ENCODE assay signal across 12 mouse cellular contexts in genomic region chr11:77964415-77965095, GRCm38 (mm10). TPM values are rescaled to one million over a fixed set of nuclear protein-coding genes. Genes with fewer than 3 reads are reported as not detected.
DNase-seq lines count a peak whose midpoint lies in the region; ATAC-seq and TF ChIP-seq lines count a peak whose summit lies in the region.
"Had no signal": no experiment of that assay in that cellular context is flagged by ENCODE, and none has a peak within 500 bp of the region (broad histone marks: within the 10 kb centered on the region; RNA-seq: fewer than 3 reads in every experiment).

No protein-coding gene starts in this region.

- no peak for DNase-seq in liver
- DNase-seq in embryonic facial prominence, embryonic 14.5 days (ENCODE audit: low spot score): no peak
- peak; percentile 34 for DNase-seq in hindbrain, postnatal 0 days (ENCODE audit: low spot score)
- no peak for DNase-seq in c-Kit-positive CD71-positive TER-119-positive erythroid progenitor cells, embryonic 14.5 days (ENCODE audit: low spot score)
- no peak for DNase-seq in frontal cortex, postnatal 14 days (ENCODE audit: low spot score in 2 of 2)
- DNase-seq in gastrocnemius, adult 8-10 months (ENCODE audit: low spot score in 2 of 2): no peak
- DNase-seq: thymus, postnatal 36 days had no signal

- H3K36me3 ChIP-seq in liver, embryonic 12.5 days: no peaks in the 10 kb centered on the region
- no peaks in the 10 kb centered on the region for H3K36me3 ChIP-seq in embryonic facial prominence, embryonic 14.5 days (ENCODE audit: control insufficient read depth, insufficient read depth, low read length)
- H3K36me3 ChIP-seq in hindbrain, postnatal 0 days (ENCODE audit: insufficient read depth, low read length): no peaks in the 10 kb centered on the region
- H3K36me3 ChIP-seq in neural tube, embryonic 14.5 days (ENCODE audit: control insufficient read depth, insufficient read depth, low read length): no peaks in the 10 kb centered on the region
- H3K36me3 ChIP-seq: heart, embryonic 10.5 days; kidney, embryonic 15.5 days; limb, embryonic 15.5 days had no signal

- ATAC-seq in liver, embryonic 12.5 days: no peak
- ATAC-seq in embryonic facial prominence, embryonic 14.5 days (ENCODE audit: low read depth): no peak
- ATAC-seq in hindbrain, postnatal 0 days: no peak
- ATAC-seq in neural tube, embryonic 14.5 days (ENCODE audit: low read depth): peak; percentile 1; the same call in 1 of the 2 replicates

- H3K4me2 ChIP-seq in liver, embryonic 12.5 days: no peak overlapping the region
- no peak overlapping the region for H3K4me2 ChIP-seq in embryonic facial prominence, embryonic 14.5 days (ENCODE audit: low read depth, low read length)
- H3K4me2 ChIP-seq in hindbrain, postnatal 0 days (ENCODE audit: low read depth, low read length): no peak overlapping the region
- H3K4me2 ChIP-seq in neural tube, embryonic 14.5 days (ENCODE audit: low read depth, low read length): no peak overlapping the region
- H3K4me2 ChIP-seq: kidney, embryonic 15.5 days; limb, embryonic 15.5 days had no signal

- 22% methylated on average over 19 of the region's 19 CpGs for WGBS in liver, embryonic 12.5 days (ENCODE audit: insufficient replicate concordance)
- WGBS in embryonic facial prominence, embryonic 14.5 days: 13% methylated on average over 19 of the region's 19 CpGs
- 10% methylated on average over 19 of the region's 19 CpGs for WGBS in hindbrain, postnatal 0 days
- WGBS in neural tube, embryonic 14.5 days: 6% methylated on average over 19 of the region's 19 CpGs

- no peak overlapping the region for H3K27ac ChIP-seq in liver, embryonic 12.5 days
- H3K27ac ChIP-seq in embryonic facial prominence, embryonic 14.5 days (replicated peaks; ENCODE audit: low read depth, low read length): no peak overlapping the region
- peak overlapping the region; percentile 72 for H3K27ac ChIP-seq in hindbrain, postnatal 0 days
- peak overlapping the region; percentile 81 for H3K27ac ChIP-seq in neural tube, embryonic 14.5 days (ENCODE audit: low read depth, low read length)
- H3K27ac ChIP-seq: heart, embryonic 10.5 days; kidney, embryonic 15.5 days; limb, embryonic 15.5 days had no signal

- 0 out of 2 replicates have a peak overlapping the region, but pooled peaks have one; percentile 15 for H3K9ac ChIP-seq in liver, embryonic 12.5 days
- H3K9ac ChIP-seq in embryonic facial prominence, embryonic 14.5 days (ENCODE audit: low read depth, low read length): 0 out of 2 replicates have a peak overlapping the region, but pooled peaks have one; percentile 14
- H3K9ac ChIP-seq in hindbrain, postnatal 0 days (replicated peaks; ENCODE audit: low read length): no peak overlapping the region; the same call in 1 of the 2 replicates
- peak overlapping the region; percentile 32; the same call in 1 of the 2 replicates for H3K9ac ChIP-seq in neural tube, embryonic 14.5 days (replicated peaks; ENCODE audit: low read depth, low read length)
- H3K9ac ChIP-seq: limb, embryonic 15.5 days had no signal

- peaks cover 69% of the 10 kb centered on the region for H3K27me3 ChIP-seq in liver, embryonic 12.5 days (replicated peaks)
- no peaks in the 10 kb centered on the region for H3K27me3 ChIP-seq in embryonic facial prominence, embryonic 14.5 days (replicated peaks; ENCODE audit: control insufficient read depth, insufficient read depth, low read length)
- no peaks in the 10 kb centered on the region for H3K27me3 ChIP-seq in hindbrain, postnatal 0 days (ENCODE audit: insufficient read depth, low read length)
- peaks cover 4% of the 10 kb centered on the region; the same call in 1 of the 2 replicates for H3K27me3 ChIP-seq in neural tube, embryonic 14.5 days (ENCODE audit: control insufficient read depth, insufficient read depth, low read length)

- no peaks in the 10 kb centered on the region for H3K9me3 ChIP-seq in liver, embryonic 12.5 days (replicated peaks)
- H3K9me3 ChIP-seq in embryonic facial prominence, embryonic 14.5 days (ENCODE audit: control insufficient read depth, low read length): no peaks in the 10 kb centered on the region
- no peaks in the 10 kb centered on the region for H3K9me3 ChIP-seq in hindbrain, postnatal 0 days (ENCODE audit: low read length)
- no peaks in the 10 kb centered on the region for H3K9me3 ChIP-seq in neural tube, embryonic 14.5 days (ENCODE audit: control insufficient read depth, low read length)
- H3K9me3 ChIP-seq: heart, embryonic 10.5 days; kidney, embryonic 15.5 days; limb, embryonic 15.5 days had no signal

- no peak for TF ChIP-seq CTCF in hindbrain, postnatal 0 days (IDR thresholded peaks at IDR 0.05; ENCODE audit: low read depth)

- H3K4me1 ChIP-seq in liver, embryonic 12.5 days: 0 out of 2 replicates have a peak, but pooled peaks cover 4% of the 10 kb centered on the region
- peaks cover 5% of the 10 kb centered on the region; the same call in 1 of the 2 replicates for H3K4me1 ChIP-seq in embryonic facial prominence, embryonic 14.5 days (ENCODE audit: control insufficient read depth, insufficient read depth, low read length)
- peaks cover 27% of the 10 kb centered on the region for H3K4me1 ChIP-seq in hindbrain, postnatal 0 days (ENCODE audit: insufficient read depth, low read length)
- peaks cover 18% of the 10 kb centered on the region for H3K4me1 ChIP-seq in neural tube, embryonic 14.5 days (ENCODE audit: control insufficient read depth, insufficient read depth, low read length)

- H3K4me3 ChIP-seq in liver, embryonic 12.5 days: no peak overlapping the region
- H3K4me3 ChIP-seq in embryonic facial prominence, embryonic 14.5 days (ENCODE audit: low read depth, low read length): no peak overlapping the region
- H3K4me3 ChIP-seq in hindbrain, postnatal 0 days (ENCODE audit: low read length): no peak overlapping the region
- no peak overlapping the region for H3K4me3 ChIP-seq in neural tube, embryonic 14.5 days (ENCODE audit: low read depth, low read length)
- H3K4me3 ChIP-seq: heart, embryonic 10.5 days; kidney, embryonic 15.5 days; limb, embryonic 15.5 days had no signal

RNA-seq across cellular contexts. Expression of gene Phf12, which starts 18.0 kb away (rescaled TPM):
- polyA plus RNA-seq in liver, embryonic 12.5 days (2016; fragmentation: Nextera tagmentation; extraction: Ambion mirVana): 13.6 and 13.8 TPM in 2 replicates
- 15.0 and 17.0 TPM in 2 replicates for polyA plus RNA-seq in embryonic facial prominence, embryonic 14.5 days (2014; fragmentation: Nextera tagmentation; extraction: Ambion mirVana)
- 31.9 and 34.9 TPM in 2 replicates for total RNA-seq in hindbrain, postnatal 0 days (2014; rRNA removed)
- 8.3 and 8.7 TPM in 2 replicates for polyA plus RNA-seq in hindbrain, postnatal 0 days (2015; fragmentation: Nextera tagmentation; extraction: Ambion mirVana)
- polyA plus RNA-seq in neural tube, embryonic 14.5 days (2014; fragmentation: Nextera tagmentation; extraction: Ambion mirVana): 16.3 and 19.0 TPM in 2 replicates
- 10 to 100 TPM; 13.1 to 15.1 (median 13.8) TPM for total RNA-seq in gastrocnemius, adult 8-10 months (2022)

RNA-seq across cellular contexts. Expression of gene Sez6, which starts 34.0 kb away (rescaled TPM):
- 0.05 TPM in 1 of 2 replicates, not detected in the other for polyA plus RNA-seq in liver, embryonic 12.5 days (2016; fragmentation: Nextera tagmentation; extraction: Ambion mirVana)
- polyA plus RNA-seq in embryonic facial prominence, embryonic 14.5 days (2014; fragmentation: Nextera tagmentation; extraction: Ambion mirVana): 1.4 and 1.8 TPM in 2 replicates
- 175 and 177 TPM in 2 replicates for total RNA-seq in hindbrain, postnatal 0 days (2014; rRNA removed)
- polyA plus RNA-seq in hindbrain, postnatal 0 days (2015; fragmentation: Nextera tagmentation; extraction: Ambion mirVana): 113 and 127 TPM in 2 replicates
- polyA plus RNA-seq in neural tube, embryonic 14.5 days (2014; fragmentation: Nextera tagmentation; extraction: Ambion mirVana): 121 and 145 TPM in 2 replicates
- under 1 TPM in 3 of 4 experiments, not detected in 1; 0.21 to 0.29 (median 0.24) TPM for total RNA-seq in gastrocnemius, adult 8-10 months (2022)

Comparison
In these comparisons a context has a peak if more than half of its experiments do, and no peak if none do; other contexts are left out.
1. H3K27ac ChIP-seq: peak in hindbrain, postnatal 0 days (single experiment) and neural tube, embryonic 14.5 days (single experiment); none in liver, embryonic 12.5 days (single experiment) and embryonic facial prominence, embryonic 14.5 days (single experiment).
2. RNA of gene Sez6, which starts 34.0 kb away (polyA plus RNA-seq): 121 to 145 TPM in neural tube, embryonic 14.5 days and 113 to 127 TPM in hindbrain, postnatal 0 days; 1.4 to 1.8 TPM in embryonic facial prominence, embryonic 14.5 days and 0.05 TPM in liver, embryonic 12.5 days; every median in the first group is over 10 times any median in the second.